In the genomic region with DNA sequence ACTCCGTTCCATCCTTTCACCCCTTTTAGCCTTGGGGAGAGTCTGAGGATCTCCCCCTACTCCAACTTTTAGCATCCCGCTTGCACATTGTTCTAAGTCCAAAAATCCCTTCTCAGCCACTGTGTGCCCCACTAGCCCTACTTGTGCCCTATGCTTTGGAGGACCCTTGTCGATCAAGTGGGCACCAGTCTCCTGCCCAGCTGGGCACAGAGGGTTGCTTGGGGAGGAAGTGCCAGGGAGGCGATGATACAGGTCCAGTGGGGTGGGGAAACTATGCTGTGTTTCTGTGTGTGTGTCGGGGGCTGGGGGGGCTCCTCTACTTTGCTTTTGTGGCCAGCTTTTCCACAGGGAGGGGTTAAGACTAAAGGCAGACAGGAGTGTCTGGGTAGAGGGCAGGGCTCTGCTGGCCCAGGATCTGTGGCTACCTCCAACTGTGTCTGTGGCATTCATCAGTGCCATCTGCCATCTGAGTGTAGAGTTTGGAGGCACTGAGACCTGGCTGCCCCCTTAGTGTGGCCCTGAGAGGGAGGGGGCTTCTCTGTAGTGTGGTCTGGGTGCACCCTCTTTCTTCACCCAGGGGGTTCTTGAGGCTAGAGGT, we compare ENCODE assay signal across 8 mouse cellular contexts. TPM values are rescaled to one million over a fixed set of nuclear protein-coding genes. Genes with fewer than 3 reads are reported as not detected.
DNase-seq lines count a peak whose midpoint lies in the region; ATAC-seq and TF ChIP-seq lines count a peak whose summit lies in the region.

No protein-coding gene starts in this region.

- ATAC-seq in forebrain, embryonic 16.5 days, result no peak
- no peak for ATAC-seq in liver, postnatal 0 days
- ATAC-seq in stomach, postnatal 0 days (ENCODE audit: low FRiP score, low TSS enrichment), result no peak

- peak overlapping the region; percentile 60 for H3K4me3 ChIP-seq in spleen, adult 2 months (ENCODE audit: extremely low read depth, insufficient read depth, insufficient read length)
- H3K4me3 ChIP-seq in forebrain, embryonic 16.5 days (replicated peaks; ENCODE audit: low read length), result peak overlapping the region; percentile 75
- 0 out of 2 replicates have a peak overlapping the region, but pooled peaks have one; percentile 51 for H3K4me3 ChIP-seq in liver, postnatal 0 days (ENCODE audit: low read depth, low read length)
- peak overlapping the region; percentile 76 for H3K4me3 ChIP-seq in stomach, postnatal 0 days (ENCODE audit: low read depth, low read length)

- DNase-seq in spleen, adult 2 months (ENCODE audit: low read depth in 1 of 2, low spot score in 2 of 2), result no peak
- no peak for DNase-seq in spleen, postnatal 36 days (ENCODE audit: low spot score in 2 of 2)
- no peak for DNase-seq in liver, postnatal 0 days
- no peak for DNase-seq in stomach, postnatal 0 days (ENCODE audit: low spot score)
- DNase-seq in layer of hippocampus, adult 8-10 months (ENCODE audit: low spot score in 2 of 2), result no peak
- DNase-seq in layer of hippocampus, postnatal 14 days (ENCODE audit: low spot score in 2 of 2), result no peak
- DNase-seq in left cerebral cortex, postnatal 14 days (ENCODE audit: low spot score in 2 of 2), result no peak

- intact Hi-C loops in left cerebral cortex, postnatal 14 days (cut with DNase I), result loop anchor here (5.0 to 10.0 kb wide), 4 partner anchors 45 to 232 kb away; partner anchors contain the start of gene Brd7

- peaks cover 9% of the 10 kb centered on the region for H3K4me1 ChIP-seq in spleen, adult 2 months (ENCODE audit: control insufficient read depth, insufficient read depth, insufficient read length)
- peaks cover 34% of the 10 kb centered on the region for H3K4me1 ChIP-seq in forebrain, embryonic 16.5 days (replicated peaks; ENCODE audit: control insufficient read depth, insufficient read depth, low read length)
- H3K4me1 ChIP-seq in liver, postnatal 0 days (ENCODE audit: insufficient read depth), result peaks cover 8% of the 10 kb centered on the region
- no peaks in the 10 kb centered on the region for H3K4me1 ChIP-seq in stomach, postnatal 0 days (replicated peaks; ENCODE audit: control insufficient read depth, insufficient read depth)

- H3K36me3 ChIP-seq in spleen, adult 2 months (ENCODE audit: control insufficient read depth, insufficient read depth, low read length), result no peaks in the 10 kb centered on the region
- no peaks in the 10 kb centered on the region for H3K36me3 ChIP-seq in forebrain, embryonic 16.5 days (ENCODE audit: control insufficient read depth, insufficient read depth)
- H3K36me3 ChIP-seq in liver, postnatal 0 days (replicated peaks; ENCODE audit: insufficient read depth, low read length), result no peaks in the 10 kb centered on the region
- no peaks in the 10 kb centered on the region for H3K36me3 ChIP-seq in stomach, postnatal 0 days (ENCODE audit: control insufficient read depth, insufficient read depth, low read length)

- H3K9me3 ChIP-seq in forebrain, embryonic 16.5 days (ENCODE audit: control insufficient read depth, low read length), result no peaks in the 10 kb centered on the region
- no peaks in the 10 kb centered on the region for H3K9me3 ChIP-seq in liver, postnatal 0 days (ENCODE audit: low read length)
- H3K9me3 ChIP-seq in stomach, postnatal 0 days (ENCODE audit: control insufficient read depth, low read length), result no peaks in the 10 kb centered on the region

- TF ChIP-seq EP300 in liver, postnatal 0 days (IDR thresholded peaks at IDR 0.05; ENCODE audit: low read depth), result no peak
- no peak for TF ChIP-seq EP300 in stomach, postnatal 0 days (optimal IDR thresholded peaks at IDR 0.05)

- H3K27me3 ChIP-seq in spleen, adult 2 months (ENCODE audit: control insufficient read depth, insufficient read depth, low read length), result peaks cover 13% of the 10 kb centered on the region
- no peaks in the 10 kb centered on the region; the same call in 1 of the 2 replicates for H3K27me3 ChIP-seq in forebrain, embryonic 16.5 days (replicated peaks; ENCODE audit: control insufficient read depth, insufficient read depth, low read length)
- peaks cover 35% of the 10 kb centered on the region for H3K27me3 ChIP-seq in liver, postnatal 0 days (ENCODE audit: insufficient read depth, low read length)
- no peaks in the 10 kb centered on the region for H3K27me3 ChIP-seq in stomach, postnatal 0 days (ENCODE audit: control insufficient read depth, insufficient read depth, low read length)

- WGBS in spleen, adult 2 months, result 36% methylated on average over 5 of the region's 5 CpGs
- 19% methylated on average over 5 of the region's 5 CpGs for WGBS in forebrain, embryonic 16.5 days
- whole genome bisulfite sequencing in liver, postnatal 0 days (ENCODE audit: insufficient replicate concordance), result 50% methylated on average over 5 of the region's 5 CpGs
- WGBS in stomach, postnatal 0 days, result 19% methylated on average over 5 of the region's 5 CpGs

- H3K4me2 ChIP-seq in forebrain, embryonic 16.5 days (ENCODE audit: low read length), result peak overlapping the region; percentile 97
- H3K4me2 ChIP-seq in liver, postnatal 0 days (ENCODE audit: low read depth, low read length), result peak overlapping the region; percentile 85
- peak overlapping the region; percentile 77 for H3K4me2 ChIP-seq in stomach, postnatal 0 days (replicated peaks; ENCODE audit: low read depth)

- no peak for TF ChIP-seq CTCF in spleen, adult 2 months (IDR thresholded peaks at IDR 0.05; ENCODE audit: extremely low read depth, insufficient read depth, insufficient read length, insufficient replicate concordance)
- no peak for TF ChIP-seq CTCF in liver, postnatal 0 days (IDR thresholded peaks at IDR 0.05; ENCODE audit: low read depth)
- no peak for TF ChIP-seq CTCF in stomach, postnatal 0 days (IDR thresholded peaks at IDR 0.05; ENCODE audit: low read depth)

- H3K9ac ChIP-seq in forebrain, embryonic 16.5 days (replicated peaks; ENCODE audit: low read depth, low read length), result peak overlapping the region; percentile 76
- no peak overlapping the region for H3K9ac ChIP-seq in liver, postnatal 0 days (replicated peaks)
- peak overlapping the region; percentile 81 for H3K9ac ChIP-seq in stomach, postnatal 0 days (ENCODE audit: low read length)

- H3K27ac ChIP-seq in spleen, adult 2 months (ENCODE audit: insufficient read depth, low read length), result no peak overlapping the region
- H3K27ac ChIP-seq in forebrain, embryonic 16.5 days (ENCODE audit: low read length), result no peak overlapping the region
- no peak overlapping the region for H3K27ac ChIP-seq in liver, postnatal 0 days (ENCODE audit: low read depth)
- no peak overlapping the region for H3K27ac ChIP-seq in stomach, postnatal 0 days (replicated peaks)

- TF ChIP-seq POLR2A in spleen, adult 2 months (IDR thresholded peaks at IDR 0.05; ENCODE audit: low read depth, low read length), result no peak

RNA-seq across cellular contexts. Expression of gene Nkd1, which starts 1.4 kb away (rescaled TPM):
- 9.3 and 13.4 TPM in 2 replicates for polyA plus RNA-seq in spleen, adult 2 months (2012; rRNA removed)
- polyA plus RNA-seq in forebrain, embryonic 16.5 days (2015; fragmentation: Nextera tagmentation; extraction: Ambion mirVana), result 28.3 and 28.5 TPM in 2 replicates
- 2.5 and 2.9 TPM in 2 replicates for polyA plus RNA-seq in liver, postnatal 0 days (2015; fragmentation: Nextera tagmentation; extraction: Ambion mirVana)
- 57.4 and 58.8 TPM in 2 replicates for polyA plus RNA-seq in stomach, postnatal 0 days (2015; fragmentation: Nextera tagmentation; extraction: Ambion mirVana)
- 10 to 100 TPM in 2 of 4 experiments, 1 to 10 TPM in 2; 8.1 to 11.3 (median 9.2) TPM for total RNA-seq in layer of hippocampus, adult 8-10 months (2022)
- 10 to 100 TPM; 13.4 to 14.7 TPM for total RNA-seq in layer of hippocampus, postnatal 14 days (2021)
- total RNA-seq in left cerebral cortex, postnatal 14 days (2021), result 10 to 100 TPM; 19.7 to 25.5 TPM
